Mouse (Mus musculus): Measurements from ENCODE around the gene Sec14l1. TPM values are rescaled to one million over a fixed set of nuclear protein-coding genes. Genes with fewer than 3 reads are reported as not detected.

The Sec14l1 gene
- polyA plus RNA-seq, 1 experiment = 190 TPM

DNA sequence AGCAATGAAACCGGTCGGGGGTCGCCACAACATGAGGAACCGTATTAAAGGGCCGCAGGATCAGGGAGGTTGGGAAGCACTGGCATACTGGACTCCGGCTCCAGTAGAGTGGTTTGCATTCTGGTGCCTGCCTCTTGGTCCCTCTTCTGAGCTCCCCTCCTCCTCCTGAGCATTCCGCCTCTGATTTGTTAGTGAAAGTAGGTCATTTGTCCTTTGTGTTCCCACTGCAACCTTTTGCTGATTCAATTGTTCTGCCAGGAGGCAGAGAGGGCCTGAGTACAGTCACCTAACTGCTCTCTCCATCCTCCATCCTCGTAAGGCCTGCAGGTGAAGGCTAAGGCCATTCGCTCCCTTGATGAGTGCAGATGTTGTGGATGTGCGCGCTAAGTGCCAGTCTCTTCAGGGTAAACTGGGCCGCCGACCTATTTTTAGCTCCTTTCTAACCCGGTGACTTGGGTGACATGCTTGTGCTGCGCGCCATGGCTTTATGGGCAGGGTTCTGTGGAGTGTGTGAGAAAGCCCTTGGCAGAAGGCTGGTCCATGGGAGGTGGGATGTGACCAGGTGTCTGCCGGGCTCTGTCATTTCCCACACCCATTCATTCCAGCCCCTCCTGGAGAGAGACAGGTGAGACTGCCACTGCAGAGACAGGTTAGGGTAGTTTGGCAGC lies 8.6 kb downstream of the Sec14l1 start:
- Histone ChIP-seq H3K4me1 (ENCODE audit: control insufficient read depth, insufficient read depth, low read length) (peaks cover 43% of the 10 kb centered on the region), H3K27ac (ENCODE audit: insufficient read depth, low read length) (0 out of 2 replicates have a peak overlapping the region, but pooled peaks have one; percentile 14), H3K4me3 (ENCODE audit: insufficient read depth, low read length) (no peak overlapping the region)
- 0 out of 2 replicates have a peak, but pooled peaks have one; percentile 15 for TF ChIP-seq POLR2A (IDR thresholded peaks at IDR 0.05; ENCODE audit: extremely low read depth, insufficient read depth, low read length)
- TF ChIP-seq CTCF (IDR thresholded peaks at IDR 0.05; ENCODE audit: extremely low read depth, insufficient read depth, low read length) = no peak

DNA sequence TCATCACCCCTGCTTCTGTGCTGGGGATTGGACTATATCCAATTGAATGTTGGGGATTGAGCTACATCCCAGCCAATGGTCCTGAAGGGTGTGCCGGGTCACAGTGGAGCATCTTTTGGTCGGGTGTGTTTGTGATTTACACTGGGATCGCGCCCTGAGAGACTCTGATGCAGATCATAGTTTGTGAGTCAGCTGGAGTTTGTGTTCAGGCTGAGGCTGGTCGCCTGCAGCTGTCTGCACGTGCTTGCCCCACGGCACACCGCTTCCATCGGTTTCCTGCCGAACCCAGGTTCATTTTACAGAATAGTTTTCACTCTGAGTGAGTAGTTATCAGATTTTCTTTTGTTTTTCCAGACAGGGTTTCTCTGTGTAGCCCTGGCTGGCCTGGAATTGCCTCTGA lies 9.6 kb downstream of the Sec14l1 start:
- Histone ChIP-seq H3K4me1 (ENCODE audit: control insufficient read depth, insufficient read depth, low read length) (peaks cover 44% of the 10 kb centered on the region), H3K27ac (ENCODE audit: insufficient read depth, low read length) (no peak overlapping the region), H3K4me3 (ENCODE audit: insufficient read depth, low read length) (no peak overlapping the region)
- TF ChIP-seq POLR2A (IDR thresholded peaks at IDR 0.05; ENCODE audit: extremely low read depth, insufficient read depth, low read length) (no peak), CTCF (IDR thresholded peaks at IDR 0.05; ENCODE audit: extremely low read depth, insufficient read depth, low read length) (no peak)

DNA sequence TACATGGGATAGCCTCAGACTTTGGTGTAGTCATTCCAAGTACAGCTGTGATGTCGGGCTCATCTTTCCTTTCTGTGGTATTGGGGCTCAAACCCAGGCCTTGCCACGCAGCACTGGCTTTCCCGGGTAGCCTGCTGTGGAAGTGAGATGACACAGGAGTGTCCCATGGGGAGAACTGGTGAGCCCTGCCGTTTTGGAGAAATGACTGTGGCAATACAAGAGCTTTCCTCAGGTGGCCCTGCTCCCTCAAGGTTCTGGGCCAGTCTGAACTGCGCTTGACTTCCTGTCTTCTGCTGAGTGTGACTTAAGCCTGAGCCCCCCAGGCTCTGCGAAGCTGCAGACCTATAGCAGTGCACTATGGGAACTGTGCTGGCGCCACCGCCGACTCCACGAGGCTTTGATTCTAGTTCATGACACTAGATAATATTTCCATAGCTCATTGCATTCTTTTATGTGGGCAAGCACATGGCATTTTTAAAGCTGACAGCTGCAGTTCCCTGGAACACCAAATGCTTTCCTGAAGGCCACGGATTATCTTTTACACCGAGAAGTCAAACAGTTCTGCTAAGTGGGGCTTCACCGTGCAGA lies 12.4 kb downstream of the Sec14l1 start:
- Histone ChIP-seq H3K4me1 (ENCODE audit: control insufficient read depth, insufficient read depth, low read length) (peaks cover 35% of the 10 kb centered on the region), H3K4me3 (ENCODE audit: insufficient read depth, low read length) (no peak overlapping the region), H3K27ac (ENCODE audit: insufficient read depth, low read length) (peak overlapping the region; percentile 48)
- TF ChIP-seq CTCF (IDR thresholded peaks at IDR 0.05; ENCODE audit: extremely low read depth, insufficient read depth, low read length) (no peak), POLR2A (IDR thresholded peaks at IDR 0.05; ENCODE audit: extremely low read depth, insufficient read depth, low read length) (no peak)

DNA sequence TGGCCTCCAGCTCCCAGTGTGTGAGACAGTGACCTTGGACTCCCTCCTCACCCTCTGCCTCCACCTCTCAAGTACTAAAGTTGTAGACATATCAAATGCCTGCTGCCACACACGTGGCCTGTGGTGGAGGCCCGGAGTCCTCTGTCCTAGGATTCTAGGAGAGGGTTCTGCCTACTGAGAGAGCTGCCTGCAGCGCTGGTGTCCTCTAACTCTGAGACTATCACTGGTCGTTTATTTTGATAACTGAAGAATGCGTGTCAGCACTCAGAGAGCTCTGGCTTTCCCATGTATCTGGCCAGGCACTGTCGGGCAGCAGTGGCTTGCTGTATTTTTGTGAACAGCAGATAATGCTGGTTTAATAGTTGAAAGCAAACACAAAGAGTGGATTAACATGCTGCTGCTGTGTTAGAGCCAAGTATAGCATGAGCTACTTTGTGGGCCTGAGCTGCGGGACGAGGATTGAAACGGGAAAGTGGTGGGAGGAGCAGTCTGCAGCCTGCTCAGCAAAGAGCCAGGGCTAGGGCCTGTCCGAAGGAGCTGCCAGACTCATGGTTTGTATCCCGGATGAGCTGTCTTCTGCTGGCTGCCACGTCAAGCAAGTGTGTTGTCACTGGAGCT lies 13.1 kb downstream of the Sec14l1 start:
- peaks cover 29% of the 10 kb centered on the region for H3K4me1 ChIP-seq (ENCODE audit: control insufficient read depth, insufficient read depth, low read length)
- peak overlapping the region; percentile 36 for H3K27ac ChIP-seq (ENCODE audit: insufficient read depth, low read length)
- TF ChIP-seq CTCF (IDR thresholded peaks at IDR 0.05; ENCODE audit: extremely low read depth, insufficient read depth, low read length) (no peak), POLR2A (IDR thresholded peaks at IDR 0.05; ENCODE audit: extremely low read depth, insufficient read depth, low read length) (no peak)
- no peak overlapping the region for H3K4me3 ChIP-seq (ENCODE audit: insufficient read depth, low read length)

DNA sequence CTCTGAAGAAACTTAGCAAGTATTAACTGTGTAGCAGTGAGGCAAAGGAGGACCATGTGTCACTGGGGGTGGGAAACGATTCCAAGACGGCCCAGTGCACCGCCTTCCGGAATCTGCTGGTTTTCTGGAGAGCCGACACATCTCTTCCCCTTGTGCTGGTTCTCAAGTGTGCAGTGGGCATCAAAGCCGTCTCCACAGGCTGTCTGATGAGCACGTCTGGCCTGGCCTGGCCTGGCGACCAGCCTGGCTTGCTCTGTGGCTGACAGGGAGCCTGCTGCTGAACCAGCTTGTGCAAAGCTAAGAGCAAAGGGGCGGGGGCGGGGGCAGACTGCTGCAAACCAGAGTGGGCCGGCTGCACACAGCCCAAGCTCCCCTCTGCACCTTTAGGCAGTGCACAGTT lies 14.5 kb downstream of the Sec14l1 start:
- Histone ChIP-seq H3K4me3 (ENCODE audit: insufficient read depth, low read length) (no peak overlapping the region), H3K27ac (ENCODE audit: insufficient read depth, low read length) (peak overlapping the region; percentile 58), H3K4me1 (ENCODE audit: control insufficient read depth, insufficient read depth, low read length) (peaks cover 22% of the 10 kb centered on the region)
- TF ChIP-seq POLR2A (IDR thresholded peaks at IDR 0.05; ENCODE audit: extremely low read depth, insufficient read depth, low read length) (0 out of 2 replicates have a peak, but pooled peaks have one; percentile 15), CTCF (IDR thresholded peaks at IDR 0.05; ENCODE audit: extremely low read depth, insufficient read depth, low read length) (no peak)

DNA sequence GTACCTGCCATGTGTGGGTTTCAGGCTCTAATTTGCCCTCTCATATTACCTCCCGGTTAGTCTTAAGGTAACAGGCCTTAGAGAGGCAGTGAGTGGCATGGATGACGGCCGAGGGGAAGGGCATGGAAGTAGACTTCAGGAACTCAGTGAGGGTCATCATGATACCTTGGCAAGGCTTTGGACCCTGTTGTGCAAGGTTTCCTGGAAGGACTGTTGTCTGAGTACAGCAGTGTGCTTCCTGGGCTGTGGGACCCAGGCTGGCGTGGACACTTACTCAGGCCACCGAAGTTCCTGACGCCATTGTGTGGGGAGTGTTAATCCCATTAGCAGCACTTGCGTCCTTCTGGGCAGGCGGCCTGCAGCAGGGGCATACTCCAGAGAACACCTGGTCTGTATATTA lies 15.1 kb downstream of the Sec14l1 start:
- peaks cover 26% of the 10 kb centered on the region for H3K4me1 ChIP-seq (ENCODE audit: control insufficient read depth, insufficient read depth, low read length)

DNA sequence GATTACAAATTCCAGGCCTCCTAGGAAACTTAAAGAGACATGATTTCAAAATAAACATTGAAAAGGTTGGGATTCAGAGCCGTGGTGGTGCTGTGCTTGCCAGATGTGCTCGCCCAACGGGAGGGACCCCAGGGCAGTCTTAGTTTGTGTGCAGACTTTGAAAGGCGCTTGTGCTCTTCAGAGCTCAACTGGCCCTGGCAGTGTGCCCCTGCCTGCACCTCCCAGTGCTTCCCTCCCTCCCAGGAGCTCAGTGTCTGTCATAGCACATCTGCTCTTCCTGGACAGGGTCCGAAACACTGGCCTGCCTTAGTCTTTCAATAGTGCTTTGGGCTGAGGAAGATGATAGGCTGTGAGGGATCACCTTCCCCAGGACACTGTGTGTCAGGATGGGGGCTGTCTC lies 15.9 kb downstream of the Sec14l1 start:
- Histone ChIP-seq H3K4me3 (ENCODE audit: insufficient read depth, low read length) (no peak overlapping the region), H3K27ac (ENCODE audit: insufficient read depth, low read length) (no peak overlapping the region), H3K4me1 (ENCODE audit: control insufficient read depth, insufficient read depth, low read length) (peaks cover 29% of the 10 kb centered on the region)
- TF ChIP-seq CTCF (IDR thresholded peaks at IDR 0.05; ENCODE audit: extremely low read depth, insufficient read depth, low read length) (no peak), POLR2A (IDR thresholded peaks at IDR 0.05; ENCODE audit: extremely low read depth, insufficient read depth, low read length) (no peak)

More for the DNA sequence above, 15.1 kb downstream of the Sec14l1 start:
- no peak overlapping the region for H3K4me3 ChIP-seq (ENCODE audit: insufficient read depth, low read length)
- TF ChIP-seq POLR2A (IDR thresholded peaks at IDR 0.05; ENCODE audit: extremely low read depth, insufficient read depth, low read length) (no peak), CTCF (IDR thresholded peaks at IDR 0.05; ENCODE audit: extremely low read depth, insufficient read depth, low read length) (no peak)
- H3K27ac ChIP-seq (ENCODE audit: insufficient read depth, low read length) = peak overlapping the region; percentile 58; the same call in 1 of the 2 replicates

DNA sequence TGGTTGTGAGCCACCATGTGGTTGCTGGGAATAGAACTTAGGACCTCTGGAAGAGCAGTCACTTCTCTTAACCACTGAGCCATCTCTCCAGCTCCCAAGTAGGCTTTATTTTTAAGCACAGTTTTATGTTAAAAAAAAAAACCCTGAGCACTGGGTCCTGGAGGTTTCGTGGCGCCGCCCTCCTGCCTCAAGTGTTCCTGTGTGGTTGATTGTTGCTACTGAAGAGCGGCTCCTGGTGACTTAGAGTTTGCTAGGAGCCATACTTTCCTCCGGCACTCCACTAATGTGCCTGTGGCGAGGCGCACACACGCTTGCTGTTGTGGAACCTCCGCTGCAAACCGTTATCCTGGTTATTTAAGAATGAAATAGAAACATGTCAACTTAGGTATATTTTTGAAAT lies 16.5 kb downstream of the Sec14l1 start:
- Histone ChIP-seq H3K4me1 (ENCODE audit: control insufficient read depth, insufficient read depth, low read length) (peaks cover 30% of the 10 kb centered on the region), H3K4me3 (ENCODE audit: insufficient read depth, low read length) (no peak overlapping the region), H3K27ac (ENCODE audit: insufficient read depth, low read length) (no peak overlapping the region)
- TF ChIP-seq CTCF (IDR thresholded peaks at IDR 0.05; ENCODE audit: extremely low read depth, insufficient read depth, low read length) (no peak), POLR2A (IDR thresholded peaks at IDR 0.05; ENCODE audit: extremely low read depth, insufficient read depth, low read length) (no peak)

DNA sequence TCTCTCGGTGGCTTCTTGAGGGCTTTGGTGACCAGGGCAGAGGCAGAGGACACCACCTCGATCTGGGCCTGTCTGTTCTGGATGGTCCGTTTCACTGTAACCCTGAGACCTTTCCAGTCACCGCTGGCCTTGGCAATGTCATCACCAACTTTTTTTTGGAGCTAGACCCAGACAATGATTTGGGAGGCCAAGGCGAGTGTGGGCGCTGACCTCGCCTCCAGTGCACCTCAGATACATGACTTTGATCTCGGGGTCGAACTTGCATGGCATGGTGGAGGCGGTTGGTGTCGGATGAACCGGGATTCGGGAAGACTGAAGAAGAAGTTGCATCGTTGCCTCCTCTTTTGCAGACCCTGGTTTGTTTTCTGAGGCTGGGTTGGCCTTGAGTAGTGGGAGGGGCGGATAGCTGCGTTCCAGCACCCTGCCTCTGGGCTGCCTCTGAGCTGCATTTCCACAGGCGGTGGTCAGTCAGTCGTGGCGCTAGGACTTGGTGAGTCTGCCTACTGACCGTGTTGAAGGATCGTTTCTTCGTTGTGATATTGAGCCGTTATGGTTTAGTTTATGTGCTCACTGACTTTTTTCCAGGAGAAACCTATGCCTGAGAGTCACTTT lies 19.9 kb downstream of the Sec14l1 start:
- peaks cover 24% of the 10 kb centered on the region for H3K4me1 ChIP-seq (ENCODE audit: control insufficient read depth, insufficient read depth, low read length)
- TF ChIP-seq CTCF (IDR thresholded peaks at IDR 0.05; ENCODE audit: extremely low read depth, insufficient read depth, low read length) (no peak), POLR2A (IDR thresholded peaks at IDR 0.05; ENCODE audit: extremely low read depth, insufficient read depth, low read length) (no peak)
- no peak overlapping the region for H3K4me3 ChIP-seq (ENCODE audit: insufficient read depth, low read length)
- 0 out of 2 replicates have a peak overlapping the region, but pooled peaks have one; percentile 22 for H3K27ac ChIP-seq (ENCODE audit: insufficient read depth, low read length)
